Mouse (Mus musculus): ENCODE measurements around the gene Snx13. TPM values are rescaled to one million over a fixed set of nuclear protein-coding genes. Genes with fewer than 3 reads are reported as not detected.
A peak's percentile ranks its signal among the peaks of the same experiment; 100 is the strongest.

Snx13 gene
- polyA plus RNA-seq, 1 experiment from 2014 or later: 24.7 TPM

DNA sequence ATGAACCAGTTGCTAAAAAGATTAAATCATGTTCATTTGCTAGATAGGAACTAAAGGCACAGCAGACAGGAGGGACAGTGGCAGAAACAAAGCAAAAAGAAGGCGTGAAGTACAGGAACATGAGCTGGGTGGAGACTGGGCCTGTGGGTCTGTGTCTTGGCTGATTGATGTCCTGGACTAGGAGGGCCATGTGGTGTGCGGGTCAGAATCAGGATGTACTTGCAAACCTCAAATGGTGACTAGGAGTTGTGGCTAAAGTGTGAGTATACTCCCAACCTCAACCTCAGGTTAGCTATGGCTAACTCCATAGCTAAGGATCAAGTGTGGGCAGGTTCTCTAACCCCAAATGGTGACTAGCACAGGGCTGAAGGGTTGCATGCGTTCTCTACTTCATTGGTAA lies 107.2 kb downstream of the Snx13 start:
- ATAC-seq (ENCODE audit: insufficient number of reproducible peaks, insufficient read depth, low FRiP score, low TSS enrichment, low read depth): no peak
- H3K4me3 ChIP-seq: no peak overlapping the region
- no peaks in the 10 kb centered on the region for H3K27me3 ChIP-seq
- H3K9ac ChIP-seq: no peak overlapping the region
- H3K4me2 ChIP-seq: no peak overlapping the region
- H3K4me1 ChIP-seq: no peaks in the 10 kb centered on the region
- no peaks in the 10 kb centered on the region for H3K9me3 ChIP-seq
- no peak overlapping the region for H3K27ac ChIP-seq
- H3K36me3 ChIP-seq: no peaks in the 10 kb centered on the region
- WGBS: 77% methylated on average over 3 of the region's 3 CpGs

DNA sequence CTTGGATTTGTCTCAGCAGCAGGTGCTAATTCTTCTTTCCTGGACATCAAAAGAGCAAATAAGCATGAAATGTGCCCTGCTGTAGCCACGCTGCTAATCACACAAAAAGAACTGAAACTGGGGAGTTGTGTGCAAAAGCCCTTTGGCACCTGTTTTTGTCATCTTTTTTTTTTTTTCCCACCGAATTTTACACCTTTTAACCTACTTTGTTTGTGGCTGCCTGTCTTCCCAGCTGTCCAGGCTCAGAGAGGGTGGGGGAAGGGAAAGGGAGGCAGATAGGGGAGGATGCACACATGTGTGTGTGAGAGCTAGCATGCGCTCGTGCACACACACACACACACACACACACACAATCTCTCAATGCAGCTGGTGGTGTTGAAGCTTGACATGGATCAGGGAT lies 110.3 kb downstream of the Snx13 start:
- no peak overlapping the region for H3K9ac ChIP-seq
- H3K4me3 ChIP-seq: no peak overlapping the region
- no peak overlapping the region for H3K27ac ChIP-seq
- no peaks in the 10 kb centered on the region for H3K36me3 ChIP-seq
- no peak for ATAC-seq (ENCODE audit: insufficient number of reproducible peaks, insufficient read depth, low FRiP score, low TSS enrichment, low read depth)
- H3K4me2 ChIP-seq: no peak overlapping the region
- no peaks in the 10 kb centered on the region for H3K4me1 ChIP-seq
- H3K9me3 ChIP-seq: no peaks in the 10 kb centered on the region
- H3K27me3 ChIP-seq: no peaks in the 10 kb centered on the region
- 69% methylated on average over 4 of the region's 4 CpGs for WGBS

DNA sequence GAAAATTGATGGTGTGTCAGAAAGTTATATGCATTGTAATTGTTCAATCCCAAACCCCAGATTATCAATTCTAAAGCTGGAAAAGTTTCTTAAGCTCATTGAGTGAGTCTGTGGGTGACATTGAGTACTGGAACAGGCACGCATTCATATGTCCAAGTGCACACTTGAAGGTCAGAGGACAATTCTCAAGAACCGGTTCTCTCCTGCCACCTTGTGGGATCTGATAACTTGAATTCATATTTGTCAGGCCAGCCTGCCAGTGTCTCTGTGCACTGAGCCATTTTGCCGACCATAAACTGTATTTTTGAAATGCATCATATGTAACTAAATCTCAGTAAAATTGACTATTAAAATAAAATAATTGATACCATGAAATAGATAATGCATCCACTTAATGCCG lies 114.7 kb downstream of the Snx13 start:
- no peak overlapping the region for H3K4me2 ChIP-seq
- no peaks in the 10 kb centered on the region for H3K36me3 ChIP-seq
- no peak overlapping the region for H3K9ac ChIP-seq
- H3K4me1 ChIP-seq: no peaks in the 10 kb centered on the region
- 70% methylated on average over 4 of the region's 4 CpGs for WGBS
- H3K4me3 ChIP-seq: no peak overlapping the region
- no peak overlapping the region for H3K27ac ChIP-seq
- H3K27me3 ChIP-seq: no peaks in the 10 kb centered on the region
- no peak for ATAC-seq (ENCODE audit: insufficient number of reproducible peaks, insufficient read depth, low FRiP score, low TSS enrichment, low read depth)
- H3K9me3 ChIP-seq: no peaks in the 10 kb centered on the region

DNA sequence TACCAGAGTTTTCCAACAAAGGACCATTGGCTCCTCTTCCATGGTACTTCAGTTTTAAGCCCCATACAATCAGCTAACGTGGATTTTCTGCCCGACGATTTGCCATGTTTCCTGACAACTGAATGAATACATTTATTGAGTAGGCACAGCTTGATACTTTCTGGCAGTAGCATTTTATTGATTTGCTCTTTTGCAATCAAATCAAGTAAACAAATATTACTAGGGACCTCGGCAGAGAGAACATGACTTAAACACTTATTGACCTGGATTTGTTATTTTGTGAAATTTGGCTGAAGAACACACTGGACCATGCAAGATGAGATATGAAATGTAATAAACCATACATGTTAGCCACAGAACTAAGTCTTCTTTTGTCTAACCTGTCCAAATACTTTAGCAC lies 123.3 kb downstream of the Snx13 start:
- no peak overlapping the region for H3K4me2 ChIP-seq
- ATAC-seq (ENCODE audit: insufficient number of reproducible peaks, insufficient read depth, low FRiP score, low TSS enrichment, low read depth): no peak
- H3K4me1 ChIP-seq: no peaks in the 10 kb centered on the region
- 64% methylated on average over 4 of the region's 4 CpGs for WGBS
- no peaks in the 10 kb centered on the region for H3K27me3 ChIP-seq
- no peak overlapping the region for H3K27ac ChIP-seq
- H3K9ac ChIP-seq: no peak overlapping the region
- no peak overlapping the region for H3K4me3 ChIP-seq
- H3K36me3 ChIP-seq: no peaks in the 10 kb centered on the region
- no peaks in the 10 kb centered on the region for H3K9me3 ChIP-seq

DNA sequence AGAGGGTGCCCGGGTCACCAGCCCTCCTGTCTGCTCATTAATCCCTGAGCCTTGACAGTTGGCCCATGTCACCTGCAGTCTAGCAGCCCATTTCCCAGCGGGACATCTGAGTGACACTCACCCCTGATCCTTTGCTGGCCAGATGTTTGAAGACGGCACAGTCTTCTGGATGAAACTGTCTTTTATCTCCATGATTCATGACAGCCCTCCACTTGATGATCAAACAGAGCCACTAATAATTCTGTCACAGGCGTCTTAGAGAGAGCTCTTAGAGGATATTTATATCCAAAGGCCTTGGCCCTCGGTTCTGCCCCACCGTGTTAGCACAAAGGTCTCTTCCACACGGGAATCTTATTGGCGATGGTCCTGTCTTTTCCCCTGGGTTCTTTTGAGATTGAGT lies 129.0 kb downstream of the Snx13 start:
- Histone ChIP-seq H3K4me3 (no peak overlapping the region), H3K9ac (no peak overlapping the region), H3K4me2 (no peak overlapping the region), H3K4me1 (no peaks in the 10 kb centered on the region), H3K27ac (no peak overlapping the region), H3K9me3 (no peaks in the 10 kb centered on the region), H3K27me3 (no peaks in the 10 kb centered on the region), H3K36me3 (no peaks in the 10 kb centered on the region)
- 57% methylated on average over 8 of the region's 8 CpGs for WGBS
- no peak for ATAC-seq (ENCODE audit: insufficient number of reproducible peaks, insufficient read depth, low FRiP score, low TSS enrichment, low read depth)

DNA sequence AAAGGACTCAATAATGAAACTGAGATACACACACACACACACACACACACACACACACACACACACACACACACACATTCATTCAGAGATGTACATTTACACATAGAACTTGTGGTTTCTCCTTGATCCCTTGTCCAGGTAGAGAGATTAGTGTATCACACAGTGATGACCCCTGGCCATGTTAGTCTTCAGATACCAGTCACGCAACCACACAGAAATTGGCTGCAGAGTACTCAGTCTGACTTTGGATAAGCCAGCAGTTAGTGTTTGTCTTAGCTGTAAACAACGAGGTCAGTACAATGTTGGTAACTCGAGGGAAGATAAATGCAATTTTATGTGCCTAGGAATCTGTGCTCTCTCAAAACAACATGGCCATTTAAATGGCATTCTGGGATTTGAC lies 129.6 kb downstream of the Snx13 start:
- WGBS: 67% methylated on average over 3 of the region's 3 CpGs

DNA sequence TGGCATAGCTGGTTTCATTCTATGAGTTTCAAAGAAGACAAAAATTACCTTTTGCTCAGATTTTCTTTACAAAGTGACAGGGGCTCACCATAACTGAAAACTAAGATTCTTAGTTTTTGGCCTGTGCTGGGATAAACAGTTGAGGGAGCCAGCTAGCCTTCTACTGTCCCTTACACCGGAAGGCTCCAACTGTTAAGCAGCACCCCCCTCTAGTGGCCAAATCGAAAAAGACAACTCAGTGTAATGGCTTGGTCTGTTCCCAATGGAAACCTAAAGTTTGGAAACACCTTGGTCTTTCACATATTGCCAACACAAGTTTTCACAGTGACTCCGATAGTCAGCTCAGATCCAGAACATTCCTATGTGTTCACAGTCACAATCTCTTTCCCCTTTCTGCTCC lies 135.7 kb downstream of the Snx13 start:
- Histone ChIP-seq H3K9ac (no peak overlapping the region), H3K4me2 (no peak overlapping the region), H3K4me3 (no peak overlapping the region), H3K27me3 (no peaks in the 10 kb centered on the region), H3K36me3 (no peaks in the 10 kb centered on the region), H3K27ac (no peak overlapping the region), H3K9me3 (no peaks in the 10 kb centered on the region), H3K4me1 (no peaks in the 10 kb centered on the region)
- WGBS: 12% methylated on average over 3 of the region's 3 CpGs
- ATAC-seq (ENCODE audit: insufficient number of reproducible peaks, insufficient read depth, low FRiP score, low TSS enrichment, low read depth): no peak

More for the DNA sequence above, 129.6 kb downstream of the Snx13 start:
- Histone ChIP-seq H3K4me1 (no peaks in the 10 kb centered on the region), H3K27ac (no peak overlapping the region), H3K9me3 (no peaks in the 10 kb centered on the region), H3K9ac (no peak overlapping the region), H3K27me3 (no peaks in the 10 kb centered on the region), H3K36me3 (no peaks in the 10 kb centered on the region), H3K4me2 (no peak overlapping the region), H3K4me3 (no peak overlapping the region)
- ATAC-seq (ENCODE audit: insufficient number of reproducible peaks, insufficient read depth, low FRiP score, low TSS enrichment, low read depth): no peak

DNA sequence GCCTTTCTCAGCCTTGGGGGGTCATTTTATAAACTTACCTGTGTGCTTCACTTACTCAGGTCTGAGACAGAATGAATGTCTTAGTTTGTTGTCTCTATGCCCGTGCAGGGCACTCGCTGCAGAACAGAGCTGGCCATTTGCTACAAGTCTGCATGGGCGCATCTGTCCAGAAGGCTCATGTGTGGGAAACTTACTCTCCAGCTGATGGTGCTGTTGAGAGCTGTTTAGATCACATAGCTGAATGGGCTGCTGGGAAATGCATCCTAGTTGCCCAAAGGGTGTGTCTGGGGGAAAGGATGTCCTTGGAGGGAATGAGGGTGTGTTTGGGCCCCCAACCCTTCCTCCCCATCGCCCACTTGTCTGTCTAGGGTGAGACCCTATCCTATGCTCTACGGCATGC lies 137.3 kb downstream of the Snx13 start:
- 81% methylated on average over 5 of the region's 5 CpGs for WGBS
- Histone ChIP-seq H3K27ac (no peak overlapping the region), H3K27me3 (no peaks in the 10 kb centered on the region)

DNA sequence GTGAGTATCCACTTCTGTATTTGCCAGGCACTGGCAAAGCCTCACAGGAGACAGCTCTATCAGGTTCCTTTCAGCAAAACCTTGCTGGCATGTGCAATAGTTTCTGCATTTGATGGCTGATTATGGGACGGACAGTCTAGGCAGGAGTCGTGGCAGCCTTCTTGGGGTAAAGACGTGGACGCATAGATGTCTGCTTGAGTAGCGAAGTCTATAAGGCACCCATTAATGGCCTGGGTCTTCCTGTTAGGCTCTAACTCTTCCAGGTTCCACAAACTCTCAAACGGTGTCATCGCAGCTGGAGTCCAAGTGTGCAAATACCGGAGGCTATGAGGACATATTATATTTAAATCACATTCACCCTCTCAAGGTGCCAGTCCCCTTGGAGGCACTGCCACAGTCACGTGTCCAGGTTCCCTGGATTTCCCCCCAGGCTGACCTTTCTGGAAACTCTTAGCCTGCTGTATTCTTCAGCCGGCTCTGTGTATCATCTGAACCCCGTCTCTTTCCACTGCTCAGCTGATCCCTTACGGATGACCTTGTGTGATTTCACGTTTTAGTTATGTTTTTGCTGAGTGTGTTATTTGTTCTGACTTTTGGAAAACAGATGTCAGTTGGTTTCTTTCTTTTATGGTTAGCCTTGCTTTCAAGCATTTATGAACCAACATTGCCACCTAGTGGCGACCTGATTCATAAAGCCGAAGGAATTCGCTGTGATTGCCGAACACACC lies 144.9 kb downstream of the Snx13 start:
- Histone ChIP-seq H3K36me3 (no peaks in the 10 kb centered on the region), H3K27ac (no peak overlapping the region), H3K4me1 (peaks cover 4% of the 10 kb centered on the region; the same call in 1 of the 2 replicates), H3K9ac (no peak overlapping the region), H3K27me3 (no peaks in the 10 kb centered on the region), H3K9me3 (no peaks in the 10 kb centered on the region), H3K4me3 (no peak overlapping the region), H3K4me2 (peak overlapping the region; percentile 53)
- ATAC-seq (ENCODE audit: insufficient number of reproducible peaks, insufficient read depth, low FRiP score, low TSS enrichment, low read depth): 0 out of 2 replicates have a peak, but pooled peaks have one; percentile 65
- 41% methylated on average over 17 of the region's 17 CpGs for WGBS

More for the DNA sequence above, 137.3 kb downstream of the Snx13 start:
- Histone ChIP-seq H3K4me2 (no peak overlapping the region), H3K9me3 (no peaks in the 10 kb centered on the region), H3K4me3 (no peak overlapping the region), H3K4me1 (no peaks in the 10 kb centered on the region), H3K9ac (no peak overlapping the region), H3K36me3 (no peaks in the 10 kb centered on the region)
- no peak for ATAC-seq (ENCODE audit: insufficient number of reproducible peaks, insufficient read depth, low FRiP score, low TSS enrichment, low read depth)

DNA sequence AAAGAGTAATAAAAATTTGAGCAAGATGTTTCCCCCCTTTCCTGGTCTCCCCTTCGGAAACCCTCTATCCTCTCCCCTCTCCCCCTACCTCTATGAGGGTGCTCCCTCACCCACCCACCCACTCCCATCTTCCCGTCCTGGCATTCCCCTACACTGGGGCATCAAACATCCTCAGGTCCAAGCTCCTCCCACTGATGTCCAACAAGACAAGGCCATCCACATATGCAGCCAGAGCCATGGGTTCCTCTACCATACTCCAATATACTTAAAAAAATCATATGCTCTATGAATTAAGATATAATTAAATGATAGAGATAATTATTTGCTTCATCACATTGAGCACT lies 145.4 kb downstream of the Snx13 start:
- Histone ChIP-seq H3K36me3 (no peaks in the 10 kb centered on the region), H3K4me3 (no peak overlapping the region), H3K27ac (no peak overlapping the region), H3K27me3 (no peaks in the 10 kb centered on the region), H3K9me3 (no peaks in the 10 kb centered on the region), H3K4me1 (peaks cover 4% of the 10 kb centered on the region; the same call in 1 of the 2 replicates), H3K4me2 (peak overlapping the region; percentile 53), H3K9ac (no peak overlapping the region)
- ATAC-seq (ENCODE audit: insufficient number of reproducible peaks, insufficient read depth, low FRiP score, low TSS enrichment, low read depth): no peak
- 19% methylated on average over 2 of the region's 2 CpGs for WGBS

Data from embryonic facial prominence, embryonic 13.5 days (tissue).